Mouse (Mus musculus): ENCODE measurements around the gene Bcar1. TPM values are rescaled to one million over a fixed set of nuclear protein-coding genes. Genes with fewer than 3 reads are reported as not detected.

The Bcar1 gene
- polyA plus RNA-seq, 1 experiment = 37.0 TPM

DNA sequence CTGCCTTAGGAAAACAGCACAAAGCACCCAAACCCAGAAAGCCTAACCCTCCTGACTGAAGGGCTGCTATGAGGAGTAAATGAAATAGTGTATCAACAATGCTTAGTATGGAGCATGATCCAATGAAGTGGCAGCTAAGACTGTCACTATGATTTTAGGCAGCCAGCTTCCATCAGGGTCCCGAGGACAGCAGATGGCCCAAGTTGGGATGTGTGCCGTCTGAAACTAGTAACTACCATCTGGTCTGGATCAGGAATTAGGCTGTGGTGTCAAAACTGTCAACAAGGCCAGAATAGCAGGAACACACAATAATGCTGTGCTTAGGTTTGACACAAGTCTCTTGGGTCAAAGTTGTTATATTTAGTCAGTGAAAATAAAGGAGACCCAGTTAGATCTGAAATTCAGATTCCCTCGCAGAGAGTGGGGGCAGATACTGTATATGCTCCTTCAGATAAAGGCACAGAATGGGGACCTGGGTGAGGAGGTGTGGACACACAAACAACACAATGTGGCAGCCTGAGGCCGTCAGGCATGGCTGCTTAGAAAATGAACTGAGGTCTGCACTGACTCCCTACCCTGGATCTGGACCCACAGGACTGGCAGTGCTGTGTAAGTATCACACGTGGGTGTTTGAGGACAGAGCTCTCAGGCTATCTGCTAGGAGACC lies 27.5 kb upstream of the Bcar1 start:
- H3K4me1 ChIP-seq (ENCODE audit: control insufficient read depth, insufficient read depth, low read length) = peaks cover 3% of the 10 kb centered on the region; the same call in 1 of the 2 replicates
- no peak overlapping the region for H3K4me3 ChIP-seq (ENCODE audit: insufficient read depth, low read length)
- TF ChIP-seq POLR2A (IDR thresholded peaks at IDR 0.05; ENCODE audit: low read depth, low read length) = no peak
- no peak for TF ChIP-seq CTCF (IDR thresholded peaks at IDR 0.05; ENCODE audit: borderline replicate concordance, insufficient read depth, low read length)
- H3K27ac ChIP-seq (ENCODE audit: insufficient read depth, low read length) = no peak overlapping the region

DNA sequence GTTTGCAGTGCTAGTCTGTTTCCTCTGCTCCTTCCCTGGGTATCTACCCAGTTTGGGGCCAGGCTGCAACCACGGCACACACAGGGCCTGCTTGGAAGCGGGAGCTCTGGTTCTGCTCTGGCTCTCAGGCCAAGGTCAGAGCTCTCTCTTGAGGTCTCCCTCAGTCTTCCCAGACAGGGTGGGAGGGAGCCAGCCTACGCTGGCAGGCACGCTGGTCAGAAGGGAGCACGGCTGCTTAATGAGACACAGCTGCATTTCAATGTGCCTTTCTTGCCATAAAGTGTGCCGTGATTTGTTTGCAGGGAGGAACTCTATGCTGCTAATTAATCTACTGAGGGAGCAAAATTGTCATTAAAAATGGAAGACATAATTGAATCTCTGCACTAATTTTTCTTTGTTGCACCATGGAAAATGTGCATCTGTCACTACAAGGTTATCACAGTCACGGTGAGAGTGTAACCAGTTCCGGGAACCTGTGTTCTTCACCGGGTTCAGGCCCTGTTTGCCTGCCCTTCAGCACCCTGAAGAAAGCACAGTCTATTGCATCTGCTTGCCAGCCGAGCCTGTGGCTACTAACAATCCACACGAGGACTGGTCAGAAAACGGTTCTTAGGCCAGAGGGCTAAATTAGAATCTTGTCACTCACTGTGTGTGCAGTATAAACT lies 26.3 kb upstream of the Bcar1 start:
- H3K4me3 ChIP-seq (ENCODE audit: insufficient read depth, low read length) = no peak overlapping the region
- H3K27ac ChIP-seq (ENCODE audit: insufficient read depth, low read length) = peak overlapping the region; percentile 47
- no peak for TF ChIP-seq CTCF (IDR thresholded peaks at IDR 0.05; ENCODE audit: borderline replicate concordance, insufficient read depth, low read length)
- no peak for TF ChIP-seq POLR2A (IDR thresholded peaks at IDR 0.05; ENCODE audit: low read depth, low read length)
- peaks cover 3% of the 10 kb centered on the region; the same call in 1 of the 2 replicates for H3K4me1 ChIP-seq (ENCODE audit: control insufficient read depth, insufficient read depth, low read length)

DNA sequence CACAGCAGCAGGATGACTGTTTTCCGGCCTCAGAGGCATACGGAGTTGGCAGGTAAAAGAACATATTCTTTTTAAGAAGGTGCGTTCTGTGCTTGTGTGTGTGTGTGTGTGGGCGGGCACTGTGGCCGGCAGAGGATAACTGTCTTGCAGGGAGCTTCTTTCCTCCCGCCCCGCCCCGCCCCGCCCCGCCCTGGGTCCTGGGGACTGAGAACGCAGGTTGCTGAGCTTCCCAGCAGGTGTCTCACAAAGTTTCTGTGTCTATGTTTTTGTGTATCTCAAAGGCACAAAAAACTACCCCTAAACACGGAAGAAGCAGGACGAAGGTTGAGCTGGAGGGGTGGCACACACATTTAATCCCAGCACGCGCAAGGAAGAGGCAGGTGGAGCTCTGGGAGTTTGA lies 25.7 kb upstream of the Bcar1 start:
- no peak for TF ChIP-seq CTCF (IDR thresholded peaks at IDR 0.05; ENCODE audit: borderline replicate concordance, insufficient read depth, low read length)
- TF ChIP-seq POLR2A (IDR thresholded peaks at IDR 0.05; ENCODE audit: low read depth, low read length) = no peak
- Histone ChIP-seq H3K4me3 (ENCODE audit: insufficient read depth, low read length) (no peak overlapping the region), H3K4me1 (ENCODE audit: control insufficient read depth, insufficient read depth, low read length) (peaks cover 3% of the 10 kb centered on the region; the same call in 1 of the 2 replicates), H3K27ac (ENCODE audit: insufficient read depth, low read length) (peak overlapping the region; percentile 16)

DNA sequence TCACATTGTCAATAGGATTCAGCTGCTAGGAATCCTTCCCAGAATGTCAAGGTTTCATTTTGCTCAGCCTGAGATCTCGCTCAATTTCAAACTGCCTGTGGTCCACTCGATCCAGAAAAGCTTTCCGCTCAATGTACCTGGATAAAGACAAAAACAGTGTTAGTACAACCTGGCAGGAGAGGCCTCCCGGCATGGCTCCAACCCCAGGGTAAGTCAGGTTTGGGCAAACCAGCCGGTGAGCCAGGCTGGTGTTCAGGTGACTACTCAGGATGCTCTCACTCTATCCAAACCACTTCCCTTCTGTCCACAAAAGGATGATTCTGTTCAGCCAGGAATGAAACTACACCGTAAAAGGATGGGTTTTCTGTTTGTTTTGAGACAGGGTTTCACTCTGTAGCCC lies 25.0 kb upstream of the Bcar1 start:
- no peak overlapping the region for H3K4me3 ChIP-seq (ENCODE audit: insufficient read depth, low read length)
- H3K27ac ChIP-seq (ENCODE audit: insufficient read depth, low read length) = no peak overlapping the region
- H3K4me1 ChIP-seq (ENCODE audit: control insufficient read depth, insufficient read depth, low read length) = peaks cover 3% of the 10 kb centered on the region; the same call in 1 of the 2 replicates
- TF ChIP-seq CTCF (IDR thresholded peaks at IDR 0.05; ENCODE audit: borderline replicate concordance, insufficient read depth, low read length) = no peak
- TF ChIP-seq POLR2A (IDR thresholded peaks at IDR 0.05; ENCODE audit: low read depth, low read length) = no peak

DNA sequence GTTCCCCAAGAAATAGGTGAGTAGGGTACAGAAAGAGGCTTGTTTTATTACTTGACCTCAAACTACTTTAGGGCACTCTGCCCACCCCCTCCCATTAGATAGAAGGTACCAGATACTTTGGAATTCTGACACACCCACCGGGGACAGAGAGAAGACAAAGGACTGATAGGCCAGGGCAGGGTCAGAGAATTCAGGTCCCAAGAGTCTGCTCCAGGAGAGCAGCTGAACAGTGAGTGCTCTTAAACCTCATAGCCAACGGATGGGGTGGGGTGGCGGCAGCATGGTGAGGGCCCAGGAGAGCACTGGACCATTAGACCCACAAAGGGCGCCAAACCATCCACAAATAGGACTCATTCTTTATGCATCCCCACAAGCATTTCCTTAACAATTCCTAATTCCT lies 22.0 kb upstream of the Bcar1 start:
- TF ChIP-seq CTCF (IDR thresholded peaks at IDR 0.05; ENCODE audit: borderline replicate concordance, insufficient read depth, low read length) (no peak), POLR2A (IDR thresholded peaks at IDR 0.05; ENCODE audit: low read depth, low read length) (no peak)
- no peak overlapping the region for H3K4me3 ChIP-seq (ENCODE audit: insufficient read depth, low read length)
- no peak overlapping the region for H3K27ac ChIP-seq (ENCODE audit: insufficient read depth, low read length)
- peaks cover 3% of the 10 kb centered on the region; the same call in 1 of the 2 replicates for H3K4me1 ChIP-seq (ENCODE audit: control insufficient read depth, insufficient read depth, low read length)

DNA sequence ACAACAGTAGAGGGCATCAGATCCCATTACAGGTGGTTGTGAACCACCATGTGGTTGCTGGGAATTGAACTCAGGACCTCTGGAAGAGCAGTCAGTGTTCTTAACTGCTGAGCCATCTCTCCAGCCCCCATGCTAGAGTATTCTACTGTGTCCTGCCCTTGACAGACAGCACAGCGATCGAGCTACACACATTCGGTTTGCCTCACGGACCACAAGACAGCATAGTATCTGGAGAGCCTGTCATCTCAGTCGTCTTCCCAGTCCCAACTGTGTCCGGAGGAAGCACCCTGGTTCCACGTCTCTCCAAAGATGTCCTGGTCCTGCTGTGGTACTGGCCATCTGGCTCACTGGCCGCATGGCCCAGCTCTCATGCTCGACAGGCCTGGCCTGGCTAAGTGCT lies 21.5 kb upstream of the Bcar1 start:
- H3K27ac ChIP-seq (ENCODE audit: insufficient read depth, low read length) = no peak overlapping the region
- no peak overlapping the region for H3K4me3 ChIP-seq (ENCODE audit: insufficient read depth, low read length)
- peaks cover 1% of the 10 kb centered on the region; the same call in 1 of the 2 replicates for H3K4me1 ChIP-seq (ENCODE audit: control insufficient read depth, insufficient read depth, low read length)
- TF ChIP-seq CTCF (IDR thresholded peaks at IDR 0.05; ENCODE audit: borderline replicate concordance, insufficient read depth, low read length) = no peak
- no peak for TF ChIP-seq POLR2A (IDR thresholded peaks at IDR 0.05; ENCODE audit: low read depth, low read length)

DNA sequence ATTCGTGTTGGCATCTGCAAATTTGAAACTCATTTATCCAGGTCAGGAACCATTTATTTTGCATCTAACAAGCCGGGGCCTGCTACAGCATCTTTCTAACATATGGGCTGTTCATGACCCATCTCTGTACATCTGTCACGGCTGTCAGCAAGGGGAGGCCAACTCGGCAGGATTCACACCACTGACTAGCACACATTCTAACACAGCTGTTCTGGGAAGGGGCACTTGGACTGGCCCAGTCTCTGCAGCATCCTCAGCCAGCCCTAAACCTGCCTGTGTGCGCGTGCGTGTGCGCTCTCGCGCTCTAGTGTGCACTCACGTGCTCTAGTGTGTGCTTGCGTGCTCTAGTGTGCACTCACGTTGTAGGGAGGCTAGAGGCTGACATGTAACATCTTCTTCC lies 17.1 kb upstream of the Bcar1 start:
- H3K4me3 ChIP-seq (ENCODE audit: insufficient read depth, low read length) = no peak overlapping the region
- no peaks in the 10 kb centered on the region for H3K4me1 ChIP-seq (ENCODE audit: control insufficient read depth, insufficient read depth, low read length)
- no peak for TF ChIP-seq POLR2A (IDR thresholded peaks at IDR 0.05; ENCODE audit: low read depth, low read length)
- TF ChIP-seq CTCF (IDR thresholded peaks at IDR 0.05; ENCODE audit: borderline replicate concordance, insufficient read depth, low read length) = no peak
- H3K27ac ChIP-seq (ENCODE audit: insufficient read depth, low read length) = no peak overlapping the region

DNA sequence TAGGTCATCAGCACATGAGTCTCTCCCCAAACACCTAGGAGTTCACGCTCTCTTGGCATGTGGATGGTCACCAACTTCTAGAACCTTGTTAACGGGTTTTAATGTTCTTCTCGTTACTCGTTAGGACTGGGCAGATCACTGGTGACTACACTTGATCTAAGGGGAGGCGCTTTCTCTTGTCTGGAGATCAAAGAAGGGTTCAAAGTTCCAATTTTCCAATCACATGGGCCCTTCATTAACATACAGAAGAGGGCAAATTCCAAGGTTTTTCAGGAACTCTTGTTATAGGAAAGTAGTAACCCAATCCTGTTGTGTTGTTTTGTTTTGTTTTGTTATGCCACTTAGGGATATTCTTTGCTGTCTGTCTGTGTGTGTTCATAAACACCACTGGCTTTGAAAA lies 15.2 kb upstream of the Bcar1 start:
- no peaks in the 10 kb centered on the region for H3K4me1 ChIP-seq (ENCODE audit: control insufficient read depth, insufficient read depth, low read length)
- TF ChIP-seq POLR2A (IDR thresholded peaks at IDR 0.05; ENCODE audit: low read depth, low read length) = no peak
- TF ChIP-seq CTCF (IDR thresholded peaks at IDR 0.05; ENCODE audit: borderline replicate concordance, insufficient read depth, low read length) = no peak
- H3K27ac ChIP-seq (ENCODE audit: insufficient read depth, low read length) = no peak overlapping the region
- H3K4me3 ChIP-seq (ENCODE audit: insufficient read depth, low read length) = no peak overlapping the region

DNA sequence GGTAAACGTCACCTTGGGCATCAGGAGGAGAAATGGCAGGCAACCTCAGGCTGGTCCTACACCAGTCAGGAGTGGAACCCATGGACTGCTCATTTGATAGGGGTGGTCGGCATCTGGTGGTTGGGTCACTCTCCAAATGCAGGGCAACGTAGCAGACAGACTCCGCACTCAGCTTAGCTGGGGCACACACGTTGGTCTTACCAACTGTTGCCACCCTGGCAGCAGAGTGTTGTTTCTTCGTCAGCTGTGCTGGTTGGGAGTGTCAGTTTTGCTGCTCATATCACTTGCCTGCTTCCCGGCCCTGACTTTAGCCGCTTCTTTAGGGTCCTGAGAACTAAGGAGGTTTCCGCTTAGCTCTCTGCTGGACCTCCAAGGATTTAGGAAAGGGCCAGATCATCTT lies 14.0 kb upstream of the Bcar1 start:
- no peak overlapping the region for H3K4me3 ChIP-seq (ENCODE audit: insufficient read depth, low read length)
- H3K4me1 ChIP-seq (ENCODE audit: control insufficient read depth, insufficient read depth, low read length) = no peaks in the 10 kb centered on the region
- no peak overlapping the region for H3K27ac ChIP-seq (ENCODE audit: insufficient read depth, low read length)
- TF ChIP-seq POLR2A (IDR thresholded peaks at IDR 0.05; ENCODE audit: low read depth, low read length) (no peak), CTCF (IDR thresholded peaks at IDR 0.05; ENCODE audit: borderline replicate concordance, insufficient read depth, low read length) (no peak)

DNA sequence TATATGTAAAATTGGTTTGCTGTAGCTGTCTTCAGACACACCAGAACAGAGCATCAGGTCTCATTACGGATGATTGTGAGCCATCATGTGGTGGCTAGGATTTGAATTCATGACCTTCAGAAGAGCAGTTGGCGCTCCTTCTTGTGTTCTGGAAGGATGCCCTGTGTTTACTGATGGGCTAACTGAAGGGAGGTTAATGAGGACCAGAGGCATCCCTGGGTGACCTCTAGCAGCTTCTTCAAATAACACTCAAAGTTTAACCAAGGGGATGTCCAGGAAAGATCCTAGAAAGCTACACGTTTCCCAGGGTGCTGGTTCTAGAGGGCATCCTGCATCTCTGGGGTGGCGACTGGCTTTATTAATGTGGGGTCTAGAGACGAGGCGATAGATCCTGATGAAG lies 11.1 kb upstream of the Bcar1 start:
- TF ChIP-seq POLR2A (IDR thresholded peaks at IDR 0.05; ENCODE audit: low read depth, low read length) (no peak), CTCF (IDR thresholded peaks at IDR 0.05; ENCODE audit: borderline replicate concordance, insufficient read depth, low read length) (no peak)
- Histone ChIP-seq H3K4me1 (ENCODE audit: control insufficient read depth, insufficient read depth, low read length) (no peaks in the 10 kb centered on the region), H3K27ac (ENCODE audit: insufficient read depth, low read length) (no peak overlapping the region), H3K4me3 (ENCODE audit: insufficient read depth, low read length) (no peak overlapping the region)
